Mouse (Mus musculus): Measurements from ENCODE around the gene S100a7a. TPM values are rescaled to one million over a fixed set of nuclear protein-coding genes. Genes with fewer than 3 reads are reported as not detected.

S100a7a gene
- total RNA-seq, 2 experiments from 2014 or later = 0.37 to 0.67 TPM

GRCm38 (mm10) chr3:90639511-90640154 lies 14.2 kb upstream of the S100a7a start:
- DNase-seq (ENCODE audit: low spot score in 2 of 2) = no peak
- Histone ChIP-seq H3K4me3 (no peak overlapping the region), H3K27ac (no peak overlapping the region)
- TF ChIP-seq CTCF (conservative IDR thresholded peaks at IDR 0.05) = peak; percentile 79

- DNase-seq (ENCODE audit: low spot score in 2 of 2) = no peak
- no peak overlapping the region for H3K4me3 ChIP-seq
- no peak overlapping the region for H3K27ac ChIP-seq
- TF ChIP-seq CTCF (conservative IDR thresholded peaks at IDR 0.05) = no peak
Measured at GRCm38 (mm10) chr3:90640981-90641380, 12.8 kb upstream of the S100a7a start.

GRCm38 (mm10) chr3:90644220-90644619 lies 9.6 kb upstream of the S100a7a start:
- peak; percentile 81 for TF ChIP-seq CTCF (conservative IDR thresholded peaks at IDR 0.05)
- peak in 1 of 2 experiments; percentile 18 for DNase-seq (ENCODE audit: low spot score in 2 of 2)
- Histone ChIP-seq H3K27ac (no peak overlapping the region), H3K4me3 (no peak overlapping the region)

- Histone ChIP-seq H3K27ac (no peak overlapping the region), H3K4me3 (no peak overlapping the region)
- DNase-seq (ENCODE audit: low spot score in 2 of 2) = no peak
- no peak for TF ChIP-seq CTCF (conservative IDR thresholded peaks at IDR 0.05)
Measured at GRCm38 (mm10) chr3:90647291-90647690, 6.5 kb upstream of the S100a7a start.

GRCm38 (mm10) chr3:90648981-90649380 lies 4.8 kb upstream of the S100a7a start:
- no peak overlapping the region for H3K4me3 ChIP-seq
- TF ChIP-seq CTCF (conservative IDR thresholded peaks at IDR 0.05) = no peak
- DNase-seq (ENCODE audit: low spot score in 2 of 2) = no peak
- peak overlapping the region; percentile 72 for H3K27ac ChIP-seq

- no peak overlapping the region for H3K4me3 ChIP-seq
- no peak for DNase-seq (ENCODE audit: low spot score in 2 of 2)
- no peak for TF ChIP-seq CTCF (conservative IDR thresholded peaks at IDR 0.05)
- no peak overlapping the region for H3K27ac ChIP-seq
Measured at GRCm38 (mm10) chr3:90649832-90650231, 4.0 kb upstream of the S100a7a start.

GRCm38 (mm10) chr3:90652878-90653508 lies 824 bp upstream of the S100a7a start:
- peak; percentile 94 for TF ChIP-seq CTCF (conservative IDR thresholded peaks at IDR 0.05)
- no peak overlapping the region for H3K27ac ChIP-seq
- peak; percentile 70 to 82 for DNase-seq (ENCODE audit: low spot score in 2 of 2)
- no peak overlapping the region for H3K4me3 ChIP-seq

GRCm38 (mm10) chr3:90657405-90657804 lies 3.6 kb downstream of the S100a7a start:
- peak; percentile 54 for TF ChIP-seq CTCF (conservative IDR thresholded peaks at IDR 0.05)
- no peak overlapping the region for H3K4me3 ChIP-seq
- H3K27ac ChIP-seq = no peak overlapping the region
- DNase-seq (ENCODE audit: low spot score in 2 of 2) = no peak

GRCm38 (mm10) chr3:90659364-90660044 lies 5.7 kb downstream of the S100a7a start:
- Histone ChIP-seq H3K4me3 (no peak overlapping the region), H3K27ac (no peak overlapping the region)
- no peak for TF ChIP-seq CTCF (conservative IDR thresholded peaks at IDR 0.05)
- DNase-seq (ENCODE audit: low spot score in 2 of 2) = no peak

GRCm38 (mm10) chr3:90664219-90664618 lies 10.4 kb downstream of the S100a7a start:
- no peak overlapping the region for H3K27ac ChIP-seq
- H3K4me3 ChIP-seq = no peak overlapping the region
- DNase-seq (ENCODE audit: low spot score in 2 of 2) = no peak
- peak; percentile 60 for TF ChIP-seq CTCF (conservative IDR thresholded peaks at IDR 0.05)

GRCm38 (mm10) chr3:90668846-90669245 lies 15.0 kb downstream of the S100a7a start, which contains the start of gene S100a8:
S100a8 (plus strand) TSS chr3:90668978.
- Histone ChIP-seq H3K27ac (no peak within 1 kb of the TSS), H3K4me3 (no peak within 1 kb of the TSS)
- TF ChIP-seq CTCF (conservative IDR thresholded peaks at IDR 0.05) = no peak
- no peak for DNase-seq (ENCODE audit: low spot score in 2 of 2)

- no peak for DNase-seq (ENCODE audit: low spot score in 2 of 2)
- TF ChIP-seq CTCF (conservative IDR thresholded peaks at IDR 0.05) = no peak
- H3K27ac ChIP-seq = no peak overlapping the region
- no peak overlapping the region for H3K4me3 ChIP-seq
Measured at GRCm38 (mm10) chr3:90678656-90679055, 24.8 kb downstream of the S100a7a start.

- H3K4me3 ChIP-seq = no peak overlapping the region
- no peak for TF ChIP-seq CTCF (conservative IDR thresholded peaks at IDR 0.05)
- no peak overlapping the region for H3K27ac ChIP-seq
- DNase-seq (ENCODE audit: low spot score in 2 of 2) = no peak
Measured at GRCm38 (mm10) chr3:90683929-90684328, 30.1 kb downstream of the S100a7a start.
